Mouse (Mus musculus) spleen, postnatal 10 days (tissue): ENCODE measurements around the gene Obsl1.

ENCODE experiments used
- DNase-seq, 2 experiments: peaks; one replicate each; pipeline ENCODE4 v3.0.0; 2021 to 2022; ENCODE audit warnings: low spot score in 2 of 2

Gene Obsl1

DNA sequence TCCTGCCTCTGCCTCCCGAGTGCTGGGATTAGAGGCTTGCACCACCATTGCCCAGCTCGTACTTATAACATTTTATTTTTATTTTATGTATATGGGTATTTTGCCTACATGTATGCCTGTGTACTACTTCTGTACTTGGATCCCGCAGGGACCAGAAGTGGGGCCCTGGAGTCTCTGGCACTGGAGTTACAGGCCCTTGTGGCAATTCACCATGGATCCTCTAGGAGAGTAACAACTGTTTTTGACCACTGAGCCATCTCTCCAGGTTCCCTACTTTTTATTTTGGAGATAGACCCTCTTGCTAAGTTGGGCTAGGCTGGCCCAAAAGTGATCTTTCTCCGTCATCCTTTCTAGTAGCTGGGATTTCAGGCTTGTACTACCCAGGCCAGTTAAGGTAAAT, 12.2 kb upstream of the Obsl1 start:
- DNase-seq = no peak

DNA sequence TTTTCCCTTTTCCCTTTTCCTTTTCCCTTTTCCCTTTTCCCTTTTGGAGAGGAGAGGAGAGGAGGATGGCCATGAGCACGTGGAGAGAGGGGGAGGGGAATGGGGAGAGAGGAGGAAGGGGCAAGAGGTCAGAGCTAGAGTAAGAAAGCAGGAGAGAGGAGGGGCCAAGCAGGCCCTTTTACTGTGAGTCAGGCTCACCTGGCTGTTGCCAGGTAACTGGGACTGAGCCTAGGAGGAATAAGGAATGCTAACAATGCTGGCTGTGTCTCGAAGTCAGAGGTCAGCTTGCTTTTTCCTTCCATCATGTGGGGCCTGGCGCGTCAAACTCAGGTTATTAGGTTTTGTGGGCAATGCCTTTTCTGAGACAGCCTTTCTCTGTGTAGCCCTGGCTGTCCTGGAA, 11.7 kb upstream of the Obsl1 start:
- DNase-seq = no peak

DNA sequence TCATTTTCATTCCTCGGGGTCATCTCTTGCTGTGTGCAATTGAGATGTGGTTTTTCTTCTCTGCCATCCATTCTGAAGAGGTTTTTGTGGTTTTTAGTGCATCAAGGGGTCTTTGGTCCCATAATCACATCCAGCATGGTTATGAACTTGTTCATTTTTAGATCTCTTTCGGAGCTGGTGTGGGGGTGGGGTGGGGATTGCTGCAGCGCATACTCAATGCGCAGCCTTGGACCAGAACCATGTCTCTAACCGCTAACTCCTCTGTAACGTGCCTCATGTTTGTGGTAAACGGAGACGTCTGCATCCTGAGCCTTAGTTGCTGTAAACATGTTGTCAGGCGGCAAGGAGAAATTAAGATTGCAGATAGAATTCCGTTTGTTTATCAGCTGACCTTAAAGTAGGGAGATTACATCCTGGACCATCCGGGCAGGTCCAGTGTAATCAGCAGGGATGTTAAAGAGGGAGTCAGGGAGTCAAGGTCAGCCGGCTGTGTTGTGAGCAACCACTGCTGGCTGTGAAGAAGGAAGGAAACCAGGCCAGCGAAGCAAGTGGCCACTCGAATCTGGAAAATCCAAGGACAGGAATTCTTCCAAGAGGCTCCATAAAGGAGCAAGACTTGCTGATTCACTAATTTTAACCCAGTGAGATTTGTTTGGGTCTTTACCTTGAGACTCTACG, 10.6 kb upstream of the Obsl1 start:
- no peak for DNase-seq

DNA sequence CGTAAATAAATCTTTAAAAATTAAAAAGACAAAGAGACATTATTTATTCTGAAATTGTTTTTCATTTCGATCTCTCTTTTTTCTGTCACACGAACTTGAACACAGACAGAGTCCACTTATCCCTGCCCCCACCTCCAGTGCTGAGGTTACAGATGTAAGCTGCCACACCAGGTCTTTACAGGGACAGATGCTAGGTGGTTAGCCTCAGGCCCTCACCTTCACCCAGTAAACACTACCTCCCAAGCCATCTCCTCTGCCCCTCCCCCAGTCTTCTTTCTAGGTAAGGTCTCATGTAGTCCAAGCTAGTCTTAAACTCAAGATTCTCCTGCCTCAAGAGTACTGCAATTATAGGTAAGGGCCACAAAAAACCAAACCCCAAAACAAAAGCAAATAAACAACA, 6.3 kb upstream of the Obsl1 start:
- DNase-seq = no peak

DNA sequence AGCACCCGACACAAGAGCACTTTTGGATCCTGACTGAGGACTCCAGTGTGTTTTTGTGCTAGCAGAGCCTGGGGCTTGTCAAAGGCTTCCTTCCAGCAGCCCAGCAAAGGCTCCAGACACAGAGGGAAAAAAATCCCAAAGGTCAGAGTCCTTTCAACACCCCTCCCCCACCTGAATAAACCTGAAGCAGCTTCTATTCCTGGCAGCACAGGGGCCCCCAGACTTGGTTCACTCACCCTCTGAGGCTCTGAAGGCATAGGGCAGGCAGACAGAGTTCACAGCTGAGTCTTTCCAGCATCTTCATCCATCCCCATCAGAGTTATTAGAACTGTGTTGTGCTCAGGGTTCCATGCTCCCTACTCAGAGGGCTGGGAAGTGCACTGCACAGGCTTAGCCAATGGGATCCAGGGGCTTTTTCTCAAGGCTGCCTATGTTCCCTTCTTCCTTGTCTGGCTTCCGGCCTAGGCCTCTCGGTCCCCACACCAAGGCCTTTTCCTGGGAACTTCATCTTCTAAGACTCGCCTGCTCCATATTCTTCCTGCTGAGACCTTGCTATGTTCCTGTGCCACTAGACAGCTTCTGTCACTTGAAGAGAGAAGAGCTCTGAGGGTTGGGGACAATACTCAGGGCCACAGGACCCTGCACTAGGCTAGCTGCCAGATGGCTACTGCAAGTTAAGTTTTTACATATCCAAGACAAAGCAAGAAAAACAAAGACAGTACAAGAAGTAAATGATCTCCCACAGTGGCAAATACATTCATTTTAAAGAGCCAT, 5.4 kb upstream of the Obsl1 start:
- DNase-seq = no peak

DNA sequence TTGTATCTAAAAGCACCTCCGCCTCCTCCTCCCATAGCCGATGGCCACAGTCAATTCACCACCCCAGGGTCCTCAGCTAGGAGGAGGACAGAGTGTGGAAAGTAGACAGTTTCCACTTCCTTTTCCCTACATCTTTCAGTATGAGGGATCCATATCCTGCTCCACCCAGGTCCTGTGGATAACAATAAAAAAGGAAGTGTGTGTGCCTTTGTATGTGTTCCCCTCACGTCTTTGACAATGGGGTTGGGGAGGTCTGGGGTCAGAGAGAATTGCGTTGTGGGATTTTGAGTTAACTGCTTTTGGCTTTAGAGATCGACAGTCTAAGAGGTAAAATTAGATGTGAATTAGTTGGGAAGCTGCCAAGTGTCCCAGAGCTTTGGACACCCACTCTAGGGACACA, 3.9 kb upstream of the Obsl1 start:
- DNase-seq = no peak

DNA sequence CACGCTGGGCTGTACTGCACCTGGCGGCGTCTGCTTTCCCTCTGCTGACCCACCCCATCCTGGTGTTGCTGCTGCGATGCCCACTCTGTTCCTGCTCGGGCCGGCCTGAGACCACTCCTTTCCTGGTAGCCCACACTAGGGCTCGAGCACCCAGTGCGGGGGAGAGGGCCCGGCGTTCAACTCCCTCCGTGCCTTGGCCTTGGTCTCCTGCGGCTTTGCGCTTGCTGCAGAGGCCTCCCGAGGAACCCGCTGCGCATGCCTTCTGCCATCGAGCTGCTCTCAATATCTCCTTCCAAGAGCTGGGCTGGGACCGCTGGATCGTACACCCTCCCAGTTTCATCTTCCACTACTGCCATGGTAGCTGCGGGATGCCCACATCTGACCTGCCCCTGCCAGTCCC, 3.3 kb upstream of the Obsl1 start:
- no peak for DNase-seq

DNA sequence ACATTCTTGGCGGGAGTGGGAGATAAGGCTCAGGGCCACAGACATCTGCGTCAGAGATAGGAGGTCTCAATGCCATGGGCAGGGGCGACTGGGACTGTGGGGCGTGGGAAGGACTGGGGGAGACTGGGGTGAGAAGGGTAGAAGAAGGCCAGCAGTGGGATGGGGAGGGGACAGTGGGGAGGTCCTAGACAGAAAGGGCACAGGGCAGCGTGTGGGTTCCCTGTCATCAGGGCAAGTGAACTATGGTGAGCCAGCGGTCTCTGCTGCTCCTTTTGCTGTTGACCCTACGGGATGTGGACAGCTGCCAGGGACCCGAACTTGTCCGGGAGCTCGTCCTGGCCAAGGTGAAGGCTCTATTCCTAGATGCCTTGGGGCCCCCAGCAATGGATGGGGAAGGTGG, 754 bp upstream of the Obsl1 start, which contains the start of gene Inha:
Gene Inha, plus strand, starts transcription at position 72 of the 400 bp plus-strand sequence.
- DNase-seq = no peak

DNA sequence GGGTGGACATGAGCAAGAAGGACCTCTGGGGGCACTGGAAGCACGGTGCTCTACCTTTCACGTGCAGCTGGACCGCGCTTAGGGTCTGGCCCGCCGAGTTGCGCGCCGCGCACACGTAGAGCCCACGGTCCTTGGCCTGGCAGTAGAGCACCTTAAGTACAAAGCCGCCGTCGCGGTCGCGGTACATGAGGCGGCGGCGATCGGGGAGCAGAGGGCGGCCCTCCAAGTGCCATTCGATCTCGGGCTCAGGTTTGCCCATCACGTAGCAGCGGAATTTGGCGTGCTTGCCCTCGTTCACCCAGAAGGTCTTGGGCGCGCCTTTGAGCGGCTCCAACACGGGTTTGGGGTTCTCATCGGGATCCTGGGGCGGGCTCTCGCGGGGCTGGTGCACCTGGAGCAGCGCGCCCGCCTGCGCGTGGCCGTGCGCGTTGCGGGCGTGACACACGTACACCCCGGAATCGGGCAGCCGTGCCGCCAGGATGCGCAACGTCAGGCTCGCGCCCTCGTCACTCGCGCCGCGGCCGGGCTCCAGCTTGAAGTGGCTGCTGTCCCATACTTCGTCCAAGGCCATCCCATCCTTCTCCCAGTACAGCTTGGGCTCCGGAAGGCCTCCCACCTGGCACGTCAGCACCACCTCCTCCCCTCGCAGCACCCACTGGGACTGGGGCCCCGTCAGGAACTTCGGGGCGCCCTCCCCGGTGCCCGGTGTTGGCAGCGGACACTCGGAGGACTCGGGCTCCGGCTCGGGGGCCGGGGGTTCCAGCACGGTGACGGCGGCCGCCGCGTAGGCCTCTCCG, 895 bp downstream of the Obsl1 start:
- no peak for DNase-seq

DNA sequence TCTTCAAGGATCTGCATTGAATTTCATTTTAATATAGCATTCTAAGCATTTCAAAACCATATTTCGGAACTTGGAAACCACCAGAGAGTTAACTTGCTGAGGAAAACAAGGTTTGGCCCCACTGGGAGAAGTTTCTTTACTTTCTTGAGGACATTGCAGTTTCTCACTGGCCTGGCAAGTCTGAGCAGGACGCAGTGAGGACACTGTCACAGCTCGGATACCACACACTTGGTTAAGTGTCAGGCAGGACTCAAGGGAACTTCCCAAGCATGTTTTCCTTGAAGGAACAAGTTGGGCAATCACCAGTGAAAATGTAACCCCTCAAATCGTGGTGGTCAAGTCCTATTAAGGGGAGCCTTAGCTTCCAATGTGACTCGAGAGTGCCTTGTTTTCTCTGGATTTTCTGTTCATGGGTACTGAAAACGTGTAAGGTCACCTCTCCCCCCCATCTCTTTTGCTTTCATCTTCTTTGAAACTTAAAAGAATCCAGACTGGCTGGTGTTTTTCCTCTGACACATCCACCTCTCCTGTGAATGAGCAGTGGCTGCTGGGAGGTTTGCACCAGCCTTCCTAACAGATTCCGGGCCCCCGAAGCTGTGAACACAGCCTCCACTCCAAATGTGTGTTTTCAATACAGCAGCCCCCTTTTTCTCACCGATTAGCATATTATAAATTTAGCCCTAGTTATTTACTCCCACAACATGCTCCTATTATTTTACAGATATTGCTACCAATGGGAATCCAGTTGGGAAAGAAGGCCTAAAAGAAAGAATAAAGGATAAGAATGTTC, 1.8 kb downstream of the Obsl1 start:
- no peak for DNase-seq

DNA sequence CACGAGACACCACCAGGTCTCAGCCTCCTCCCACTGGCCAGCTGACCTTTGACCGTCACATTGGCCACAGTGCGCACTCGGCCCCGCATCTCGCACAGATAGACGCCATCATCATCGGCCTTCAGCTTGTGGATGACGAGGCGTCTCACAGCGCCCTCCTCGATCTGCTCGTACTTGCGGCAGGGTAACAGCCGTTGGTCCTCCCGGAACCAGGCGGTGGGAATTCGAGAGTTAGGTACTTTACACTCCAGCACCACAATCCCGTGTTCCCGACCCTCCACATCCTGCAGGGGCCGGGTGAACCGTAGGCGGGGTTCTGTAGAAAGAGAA, 2.6 kb downstream of the Obsl1 start:
- DNase-seq = no peak

DNA sequence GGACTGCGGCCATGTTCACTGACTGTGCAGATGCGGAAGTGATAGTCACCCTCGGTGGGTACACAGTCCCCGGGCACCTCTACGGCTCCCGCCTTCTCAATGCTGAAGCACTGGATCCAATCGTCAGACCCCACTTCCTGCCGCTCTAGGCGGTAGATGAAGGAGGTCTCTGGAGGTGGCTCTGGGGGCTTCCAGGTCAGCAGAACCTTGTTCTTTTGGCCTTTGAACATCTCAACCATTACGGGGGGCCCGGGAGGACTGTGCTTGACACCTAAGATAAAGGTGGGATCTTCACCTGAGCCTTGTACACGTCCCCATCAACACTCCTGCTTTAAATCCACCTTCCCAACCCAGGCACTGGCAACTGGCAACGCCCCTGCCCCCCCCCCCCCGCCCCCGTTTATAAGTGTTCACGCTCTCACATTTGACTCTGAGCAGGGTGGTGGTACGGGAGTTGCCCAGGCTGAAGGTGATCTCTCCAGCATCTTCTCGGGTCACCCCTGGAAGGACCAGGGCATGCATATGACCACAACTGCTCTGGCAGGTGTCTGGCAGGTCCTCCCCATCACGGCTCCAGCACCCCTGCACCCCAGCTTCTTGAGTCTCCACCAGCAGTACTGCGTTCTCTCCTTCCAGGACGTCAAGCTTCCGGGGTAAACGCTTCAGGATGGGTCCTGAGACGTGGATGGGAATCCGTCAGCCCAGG, 3.2 kb downstream of the Obsl1 start:
- no peak for DNase-seq

DNA sequence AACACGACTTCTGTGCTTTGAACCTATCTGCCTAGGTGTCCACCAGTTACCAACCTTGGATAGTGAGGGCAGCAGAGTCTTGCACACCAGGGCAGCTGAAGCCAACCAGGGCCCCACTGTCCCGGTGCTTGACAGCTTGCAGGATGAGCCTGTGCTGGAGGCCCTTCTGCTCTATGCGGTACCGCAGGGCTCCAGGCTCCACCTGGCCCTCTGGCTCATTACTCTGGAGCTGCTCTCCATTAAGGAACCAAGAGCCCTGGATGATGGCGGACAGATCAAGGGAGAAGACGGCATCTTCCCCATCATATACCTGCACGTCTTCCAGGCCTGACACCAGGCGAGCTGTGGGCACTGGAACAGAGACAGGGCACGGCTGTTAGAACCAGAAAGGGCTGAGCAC, 4.3 kb downstream of the Obsl1 start:
- no peak for DNase-seq

DNA sequence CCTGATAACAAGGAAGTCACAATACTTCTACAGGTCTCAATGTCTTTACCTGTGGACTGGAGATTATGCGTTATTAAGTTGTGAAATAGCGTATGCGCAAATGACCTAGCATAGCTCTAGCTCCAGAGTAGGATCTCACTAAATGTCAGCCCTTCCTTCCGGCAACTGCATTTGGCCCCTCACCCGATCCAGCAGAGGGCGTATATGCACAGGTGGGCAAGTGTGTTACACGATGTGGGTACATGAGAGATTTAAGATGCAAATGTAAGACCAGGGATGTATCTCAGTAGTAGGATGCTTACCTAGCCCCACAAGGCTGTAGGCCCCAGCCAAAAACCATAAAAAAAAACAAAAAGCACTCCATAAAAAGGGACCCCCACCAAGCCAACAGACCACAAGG, 6.8 kb downstream of the Obsl1 start:
- no peak for DNase-seq

DNA sequence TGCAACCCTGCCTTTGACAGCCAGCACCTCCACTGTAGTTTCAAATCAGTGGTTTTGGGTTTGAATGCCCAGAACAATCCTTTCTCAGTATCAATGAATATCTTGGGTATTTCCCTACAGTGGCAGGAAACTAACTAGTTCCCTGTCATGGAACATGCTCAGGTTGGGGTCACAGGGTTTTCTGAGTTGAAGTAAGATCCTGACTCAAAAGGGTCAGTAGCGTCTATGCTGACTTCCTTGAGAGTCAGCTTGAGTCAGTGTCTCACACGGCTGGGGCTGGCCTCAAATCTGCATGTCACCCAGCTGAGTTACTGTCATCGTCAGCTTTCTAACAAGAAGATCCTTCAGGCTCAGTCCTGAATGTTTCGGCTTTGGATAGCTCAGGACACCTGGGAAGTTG, 7.4 kb downstream of the Obsl1 start:
- DNase-seq = no peak

DNA sequence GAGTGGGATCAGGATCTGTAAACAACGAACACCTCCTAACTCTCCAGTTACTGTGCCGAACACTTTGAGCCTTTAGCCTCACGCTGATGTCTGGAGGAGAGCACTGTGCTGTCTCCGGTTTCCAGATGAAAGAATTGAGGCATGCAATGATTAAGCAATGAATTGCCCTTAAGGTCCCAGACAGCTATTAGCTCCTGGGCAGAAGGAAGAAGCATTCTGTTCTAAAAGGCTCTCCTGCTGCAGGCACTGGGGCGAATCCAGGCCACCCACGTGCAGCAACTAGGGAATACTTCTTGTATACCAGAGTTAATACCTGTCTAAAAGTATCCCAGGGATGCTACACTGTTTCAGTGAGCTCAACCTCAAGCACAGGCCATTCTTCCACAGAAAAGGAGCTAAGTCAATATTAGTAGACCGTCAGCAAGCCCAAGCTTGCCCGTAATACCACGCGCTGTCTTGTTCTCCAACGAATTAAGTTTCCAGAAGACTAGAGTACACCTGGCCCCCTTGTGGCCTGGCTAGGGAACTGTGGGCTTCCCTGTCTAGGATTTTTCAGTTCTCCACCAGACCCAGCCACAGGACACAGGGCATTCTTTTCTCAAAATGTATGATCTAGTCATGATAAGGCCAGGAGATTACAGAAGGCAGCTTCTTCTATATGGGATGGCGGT, 11.2 kb downstream of the Obsl1 start:
- DNase-seq = no peak

DNA sequence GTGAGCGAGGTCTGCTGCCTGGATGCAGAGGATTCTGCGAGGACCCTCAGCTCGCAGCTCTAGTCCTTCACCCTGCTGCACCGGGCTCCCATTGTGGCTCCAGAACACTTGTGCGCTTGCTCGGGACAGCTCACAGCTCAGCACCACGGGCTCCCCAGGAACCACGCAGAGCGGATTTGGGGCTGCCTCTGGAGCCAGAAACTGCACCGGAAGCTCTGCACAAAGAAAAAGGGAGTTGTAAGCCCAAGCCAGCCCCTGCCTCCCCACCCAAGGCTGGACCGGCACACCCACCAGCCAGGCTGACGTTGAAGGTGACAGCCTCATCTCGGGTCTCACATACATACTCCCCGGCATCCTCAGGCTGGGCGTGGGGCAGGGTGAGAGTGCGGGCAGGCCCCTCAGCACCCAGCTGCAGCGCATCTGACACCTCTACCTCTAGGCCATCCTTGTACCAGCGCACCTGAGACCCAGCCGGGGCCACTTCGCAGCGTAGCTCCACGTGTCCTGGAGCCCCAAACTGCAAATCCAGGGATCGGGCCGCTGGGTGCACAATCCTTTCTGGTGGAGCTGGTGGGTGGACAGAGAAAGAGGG, 13.6 kb downstream of the Obsl1 start:
- no peak for DNase-seq

DNA sequence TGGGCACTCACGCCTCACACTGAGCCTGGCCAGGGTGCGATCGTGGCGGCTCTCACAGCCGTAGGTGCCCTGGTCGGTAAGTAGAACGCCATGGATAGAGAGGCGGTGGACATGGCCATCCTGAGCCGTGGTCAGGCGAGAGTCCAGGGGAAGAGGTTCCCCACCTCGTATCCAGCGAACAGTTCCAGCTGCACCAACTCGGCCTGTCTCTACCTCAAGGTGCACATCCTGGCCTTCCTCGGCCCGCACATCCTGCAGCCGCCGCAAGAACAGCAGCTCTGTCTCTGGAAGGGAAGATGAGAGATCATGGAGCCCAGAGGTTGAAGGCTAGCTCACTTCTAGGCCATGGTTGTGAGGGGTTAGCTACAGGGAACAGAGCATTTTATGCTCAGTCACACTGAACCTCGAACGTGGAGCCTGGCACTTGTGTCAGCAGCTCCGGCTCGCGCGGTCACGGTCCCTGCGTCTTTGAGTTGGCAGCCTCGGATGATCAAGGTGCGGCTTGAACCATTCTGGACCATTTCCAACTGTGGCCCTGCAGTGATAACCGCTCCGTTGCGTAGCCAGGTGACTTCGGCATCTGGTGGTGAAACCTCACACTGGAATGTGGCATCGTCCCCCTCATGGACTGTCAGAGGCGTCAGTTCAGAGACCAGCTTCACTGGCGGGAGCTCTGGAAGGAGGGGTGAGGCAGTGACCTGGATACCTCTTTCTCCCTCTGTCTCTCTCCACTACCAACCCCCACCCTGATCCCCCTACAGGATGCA, 15.3 kb downstream of the Obsl1 start:
- DNase-seq = no peak

DNA sequence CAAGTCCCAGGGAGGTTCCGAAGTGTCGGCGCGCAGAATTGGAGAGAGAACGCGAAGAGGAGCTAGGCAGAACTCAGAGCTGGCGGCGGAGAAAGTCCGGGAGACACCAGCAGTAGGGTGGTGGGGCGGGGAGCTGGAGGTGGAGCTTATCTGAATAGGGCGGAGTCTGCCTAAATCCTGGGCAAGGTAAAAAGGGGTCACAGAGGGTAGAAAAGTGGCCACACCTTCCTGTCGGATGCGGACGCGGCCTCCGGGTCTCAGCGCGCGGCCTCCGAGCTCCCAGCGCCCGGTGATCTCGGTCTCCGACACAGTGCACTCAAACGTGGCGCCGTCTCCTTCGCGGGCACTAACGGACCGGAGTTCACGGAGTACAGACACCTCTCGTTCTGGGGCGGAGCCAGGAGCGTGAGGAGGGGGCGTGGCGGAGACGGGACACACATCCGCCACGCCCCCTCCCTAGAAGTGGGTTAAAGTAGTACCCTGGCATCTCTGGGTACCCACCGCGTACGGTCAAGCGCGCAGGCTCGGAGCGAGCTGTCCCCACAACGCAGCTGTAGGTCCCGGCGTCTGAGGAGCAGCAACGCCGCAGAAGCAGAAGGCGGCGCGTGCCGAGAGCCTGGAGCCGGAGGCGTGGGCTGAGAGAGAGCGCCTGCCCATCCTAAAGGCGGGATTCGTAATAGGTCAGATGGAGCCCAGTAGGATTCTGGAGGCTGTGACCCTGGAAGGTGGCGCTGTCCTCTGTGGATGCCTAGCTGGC, 18.7 kb downstream of the Obsl1 start:
- DNase-seq = peak in 1 of 2 experiments; percentile 54
